Mouse (Mus musculus) testis, adult 2 months (tissue): Measurements from ENCODE around the gene Polr2a.

ENCODE experiments used
- CTCF ChIP-seq: fragments of 200-500 bp; IDR thresholded peaks from 2 replicates; pipeline ENCODE4 v1.5.1; 2012; ENCODE audit warnings: low read depth, mild to moderate bottlenecking, inconsistent platforms, low read length, moderate library complexity; ENCODE audit not compliant: control insufficient read depth, insufficient read depth, insufficient replicate concordance
- POLR2A ChIP-seq: fragments of 200-500 bp; IDR thresholded peaks from 2 replicates; pipeline ENCODE4 v1.6.1; 2012; ENCODE audit warnings: low read depth, mild to moderate bottlenecking, inconsistent platforms, low read length, moderate library complexity; ENCODE audit not compliant: control insufficient read depth

DNA sequence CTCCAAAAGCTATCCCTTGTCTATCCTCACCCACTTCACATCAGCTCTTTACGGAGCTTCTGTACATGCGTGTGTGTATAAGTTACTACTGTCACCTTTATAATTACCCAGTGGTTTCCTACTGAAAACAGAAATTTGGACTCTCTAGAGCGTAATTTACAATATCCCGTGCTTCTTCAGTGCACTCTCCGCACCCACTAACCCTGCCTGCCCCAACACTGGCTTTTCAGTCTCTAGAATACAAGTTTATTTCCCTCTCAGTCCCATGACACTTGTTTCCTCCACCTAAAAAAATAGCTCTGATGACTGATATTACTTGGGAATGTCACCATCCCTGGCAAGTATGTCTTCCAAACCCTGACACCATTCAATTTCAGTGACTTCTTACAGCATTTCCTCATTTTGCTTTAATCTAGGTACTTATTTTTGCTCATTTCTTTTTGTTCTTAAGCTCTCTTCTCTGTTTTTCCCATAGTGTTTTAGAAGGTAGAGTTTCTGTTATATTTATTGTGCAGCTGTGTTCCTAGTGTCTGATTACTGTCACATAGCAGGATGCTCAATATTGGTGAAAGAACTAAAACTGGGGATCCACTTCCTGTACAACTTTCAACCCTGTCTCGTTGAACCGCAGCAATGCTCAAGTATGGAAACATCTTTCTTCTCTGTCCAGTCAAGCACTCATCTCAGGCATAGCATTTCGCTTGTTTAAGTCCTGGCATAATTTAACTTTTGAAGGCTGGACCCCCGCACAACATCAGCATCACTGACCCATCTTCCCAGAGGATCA lies 941 bp downstream of the Polr2a start:
- no peak for TF ChIP-seq CTCF
- no peak for TF ChIP-seq POLR2A
